Mouse (Mus musculus): ENCODE measurements at regions not wholly inside any gene's neighbourhood (a gene's known extent, or its start where the extent isn't known, plus 50 kb on each side); places are given as distances from the start of the nearest gene placed in this dataset.

DNA sequence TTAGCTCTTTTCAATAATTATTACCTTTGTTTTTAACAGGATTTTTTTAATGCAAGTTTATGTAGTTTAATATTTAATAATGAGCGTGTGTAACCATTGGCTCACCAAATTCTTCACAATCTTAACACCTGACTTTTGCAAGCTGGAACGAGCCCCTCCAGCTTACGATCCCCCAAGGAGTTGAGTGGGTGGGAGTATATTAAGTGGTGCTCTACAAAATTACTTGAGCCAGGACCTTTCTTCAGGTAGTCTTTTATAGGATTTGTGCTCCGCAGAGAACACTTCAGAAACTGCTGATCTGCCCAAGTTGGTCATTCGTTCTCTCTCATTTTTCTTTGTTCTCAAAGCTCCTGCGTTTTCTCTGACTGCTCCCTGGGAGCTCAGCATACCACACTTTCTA, 144.5 kb upstream of the Tab2 start:
- no peak for TF ChIP-seq CTCF (IDR thresholded peaks at IDR 0.05; ENCODE audit: low read depth, low read length)
- no peak for TF ChIP-seq POLR2A (IDR thresholded peaks at IDR 0.05; ENCODE audit: extremely low read depth, insufficient read depth, low read length)
